Mouse (Mus musculus) heart, embryonic 11.5 days (tissue): ENCODE measurements at regions not wholly inside any gene's neighbourhood (a gene's known extent, or its start where the extent isn't known, plus 50 kb on each side); places are given as distances from the start of the nearest gene placed in this dataset.

Experiments
- ATAC-seq: fragments of 200-750 bp; cut with Nextera tagmentation; replicated peaks from 2 replicates; pipeline ENCODE4 v1.8.0; 2017; ENCODE audit warnings: moderate library complexity; ENCODE audit not compliant: insufficient number of reproducible peaks, low FRiP score, low TSS enrichment
- H3K27ac ChIP-seq: fragments of 300-500 bp; sonication (generic); 2 replicates; pipeline ENCODE4 v1.5.1; 2014; ENCODE audit warnings: mild to moderate bottlenecking, low read depth, low read length
- H3K27me3 ChIP-seq: fragments of 300-500 bp; sonication (generic); 2 replicates; pipeline ENCODE4 v1.6.1; 2014; ENCODE audit warnings: mild to moderate bottlenecking, low read length, mixed read lengths; ENCODE audit not compliant: control insufficient read depth, insufficient read depth
- H3K36me3 ChIP-seq: fragments of 300-500 bp; sonication (generic); 2 replicates; pipeline ENCODE4 v1.6.1; 2014; ENCODE audit warnings: mild to moderate bottlenecking, low read length, moderate library complexity, mixed read lengths; ENCODE audit not compliant: control insufficient read depth, insufficient read depth
- H3K4me1 ChIP-seq: fragments of 300-500 bp; sonication (generic); 2 replicates; pipeline ENCODE4 v1.6.1; 2014; ENCODE audit warnings: low read length; ENCODE audit not compliant: control insufficient read depth, insufficient read depth
- H3K4me2 ChIP-seq: fragments of 300-500 bp; sonication (generic); 2 replicates; pipeline ENCODE4 v1.6.1; 2014; ENCODE audit warnings: mild to moderate bottlenecking, moderate library complexity
- H3K4me3 ChIP-seq: fragments of 300-500 bp; sonication (generic); 2 replicates; pipeline ENCODE4 v1.5.1; 2014; ENCODE audit warnings: low read depth, low read length
- H3K9ac ChIP-seq: fragments of 300-500 bp; sonication (generic); 2 replicates; pipeline ENCODE4 v1.6.1; 2014; ENCODE audit warnings: mild to moderate bottlenecking, low read depth, low read length, moderate library complexity
- H3K9me3 ChIP-seq: fragments of 300-500 bp; sonication (generic); replicated peaks from 2 replicates; pipeline ENCODE4 v1.6.1; 2016; ENCODE audit warnings: low read length; ENCODE audit not compliant: control insufficient read depth
- WGBS: fragments of 180-500 bp; shearing (Covaris S2); extraction: QIAGEN DNeasy Blood & Tissue Kit; methylation state at CpG from one replicate; pipeline ENCODE4 v1.1.7; 2014; ENCODE audit not compliant: insufficient replicate concordance; 5-methylcytosine and 5-hydroxymethylcytosine counted together

- H3K4me3 ChIP-seq = no peak overlapping the region
- no peak overlapping the region for H3K4me2 ChIP-seq
- no peaks in the 10 kb centered on the region for H3K27me3 ChIP-seq
- WGBS = 86% methylated on average over 3 of the region's 3 CpGs
- no peaks in the 10 kb centered on the region for H3K36me3 ChIP-seq
- H3K9ac ChIP-seq = no peak overlapping the region
- no peaks in the 10 kb centered on the region for H3K4me1 ChIP-seq
- H3K27ac ChIP-seq = no peak overlapping the region
- no peak for ATAC-seq
- H3K9me3 ChIP-seq = no peaks in the 10 kb centered on the region
These were observed 82.4 kb upstream of the Frmd4b start for GRCm38 (mm10) chr6:97699752-97700098.

- no peak overlapping the region for H3K4me2 ChIP-seq
- no peak overlapping the region for H3K9ac ChIP-seq
- H3K27me3 ChIP-seq = no peaks in the 10 kb centered on the region
- ATAC-seq = no peak
- no peaks in the 10 kb centered on the region for H3K9me3 ChIP-seq
- H3K4me3 ChIP-seq = no peak overlapping the region
- H3K27ac ChIP-seq = no peak overlapping the region
- WGBS = 72% methylated on average over 9 of the region's 9 CpGs
- H3K4me1 ChIP-seq = no peaks in the 10 kb centered on the region
- H3K36me3 ChIP-seq = no peaks in the 10 kb centered on the region
These were observed 81.9 kb upstream of the Frmd4b start for GRCm38 (mm10) chr6:97699054-97699751.

GRCm38 (mm10) chr6:97693281-97693680 is 75.9 kb upstream of the Frmd4b start:
- Histone ChIP-seq H3K4me1 (no peaks in the 10 kb centered on the region), H3K36me3 (no peaks in the 10 kb centered on the region), H3K9me3 (no peaks in the 10 kb centered on the region), H3K4me3 (no peak overlapping the region), H3K9ac (no peak overlapping the region), H3K27ac (no peak overlapping the region), H3K27me3 (no peaks in the 10 kb centered on the region), H3K4me2 (no peak overlapping the region)
- no peak for ATAC-seq
- WGBS = 85% methylated on average over 8 of the region's 8 CpGs

GRCm38 (mm10) chr6:97691136-97691535 is 73.8 kb upstream of the Frmd4b start:
- Histone ChIP-seq H3K4me1 (no peaks in the 10 kb centered on the region), H3K4me2 (no peak overlapping the region), H3K9me3 (no peaks in the 10 kb centered on the region), H3K27ac (no peak overlapping the region), H3K27me3 (no peaks in the 10 kb centered on the region), H3K9ac (no peak overlapping the region), H3K4me3 (no peak overlapping the region), H3K36me3 (no peaks in the 10 kb centered on the region)
- 72% methylated on average over 3 of the region's 3 CpGs for WGBS
- no peak for ATAC-seq

- Histone ChIP-seq H3K27ac (no peak overlapping the region), H3K4me3 (no peak overlapping the region), H3K9me3 (no peaks in the 10 kb centered on the region), H3K4me2 (no peak overlapping the region), H3K9ac (no peak overlapping the region), H3K27me3 (no peaks in the 10 kb centered on the region), H3K36me3 (no peaks in the 10 kb centered on the region), H3K4me1 (no peaks in the 10 kb centered on the region)
- no peak for ATAC-seq
- WGBS = 84% methylated on average over 7 of the region's 7 CpGs
These were observed 67.0 kb upstream of the Frmd4b start for GRCm38 (mm10) chr6:97684335-97684734.

- Histone ChIP-seq H3K27me3 (no peaks in the 10 kb centered on the region), H3K9me3 (peaks cover 2% of the 10 kb centered on the region; the same call in 1 of the 2 replicates), H3K4me3 (no peak overlapping the region), H3K4me2 (no peak overlapping the region), H3K9ac (no peak overlapping the region), H3K4me1 (no peaks in the 10 kb centered on the region), H3K36me3 (no peaks in the 10 kb centered on the region), H3K27ac (no peak overlapping the region)
- 80% methylated on average over 1 of the region's 1 CpGs for WGBS
- ATAC-seq = no peak
These were observed 64.9 kb upstream of the Frmd4b start for GRCm38 (mm10) chr6:97682213-97682612.

GRCm38 (mm10) chr6:97675181-97675756 is 57.9 kb upstream of the Frmd4b start:
- H3K4me1 ChIP-seq = no peaks in the 10 kb centered on the region
- no peaks in the 10 kb centered on the region for H3K27me3 ChIP-seq
- H3K9me3 ChIP-seq = peaks cover 4% of the 10 kb centered on the region; the same call in 1 of the 2 replicates
- no peak overlapping the region for H3K9ac ChIP-seq
- no peak overlapping the region for H3K4me3 ChIP-seq
- no peak for ATAC-seq
- H3K4me2 ChIP-seq = no peak overlapping the region
- no peaks in the 10 kb centered on the region for H3K36me3 ChIP-seq
- H3K27ac ChIP-seq = no peak overlapping the region
- WGBS = 77% methylated on average over 5 of the region's 5 CpGs

- no peak overlapping the region for H3K9ac ChIP-seq
- no peaks in the 10 kb centered on the region for H3K4me1 ChIP-seq
- no peaks in the 10 kb centered on the region for H3K9me3 ChIP-seq
- no peak overlapping the region for H3K27ac ChIP-seq
- H3K27me3 ChIP-seq = no peaks in the 10 kb centered on the region
- H3K4me2 ChIP-seq = no peak overlapping the region
- H3K36me3 ChIP-seq = no peaks in the 10 kb centered on the region
- ATAC-seq = no peak
- 54% methylated on average over 5 of the region's 5 CpGs for WGBS
- H3K4me3 ChIP-seq = no peak overlapping the region
These were observed 49.7 kb upstream of the Frmd4b start for GRCm38 (mm10) chr6:97666818-97667629.
